Mouse (Mus musculus): ENCODE results near the gene Exog. TPM values are rescaled to one million over a fixed set of nuclear protein-coding genes. Genes with fewer than 3 reads are reported as not detected.

The Exog gene
- polyA plus RNA-seq, 1 experiment from 2014 or later = 9.7 TPM

- H3K9ac ChIP-seq (ENCODE audit: low read length) = no peak overlapping the region
- H3K4me2 ChIP-seq (ENCODE audit: low read length) = no peak overlapping the region
- no peak overlapping the region for H3K27ac ChIP-seq (replicated peaks in 1 of 2; ENCODE audit: control insufficient read depth in 1 of 2, insufficient read depth in 1 of 2, low read depth in 2 of 2, low read length in 2 of 2)
- H3K36me3 ChIP-seq (ENCODE audit: control insufficient read depth, insufficient read depth, low read length) = peaks cover 31% of the 10 kb centered on the region
- H3K27me3 ChIP-seq (ENCODE audit: control insufficient read depth, insufficient read depth, low read length) = 0 out of 2 replicates have a peak, but pooled peaks cover under 1% of the 10 kb centered on the region
- H3K4me3 ChIP-seq (ENCODE audit: control insufficient read depth in 1 of 2, insufficient read depth in 1 of 2, low read depth in 1 of 2, low read length in 2 of 2) = no peak overlapping the region
- 57% methylated on average over 6 of the region's 6 CpGs for WGBS
- H3K4me1 ChIP-seq (ENCODE audit: control insufficient read depth in 2 of 2, insufficient read depth in 2 of 2, low read length in 2 of 2) = peaks cover 0 to 2% of the 10 kb centered on the region in 2 experiments; a peak in 2 of 4 replicates
- peaks cover 5% of the 10 kb centered on the region for H3K9me3 ChIP-seq (ENCODE audit: control insufficient read depth, low read length)
- no peak for ATAC-seq (ENCODE audit: insufficient number of reproducible peaks, insufficient read depth, low FRiP score, low read depth)
Measured at GRCm38 (mm10) chr9:119510902-119511301, 66.2 kb downstream of the Exog start.

GRCm38 (mm10) chr9:119512993-119513392 is 68.2 kb downstream of the Exog start:
- Histone ChIP-seq H3K9me3 (ENCODE audit: control insufficient read depth, low read length) (no peaks in the 10 kb centered on the region), H3K4me1 (ENCODE audit: control insufficient read depth in 2 of 2, insufficient read depth in 2 of 2, low read length in 2 of 2) (peaks cover 10 to 16% of the 10 kb centered on the region in 2 experiments; a peak in 3 of 4 replicates), H3K4me3 (ENCODE audit: control insufficient read depth in 1 of 2, insufficient read depth in 1 of 2, low read depth in 1 of 2, low read length in 2 of 2) (no peak overlapping the region), H3K36me3 (ENCODE audit: control insufficient read depth, insufficient read depth, low read length) (peaks cover 22% of the 10 kb centered on the region), H3K4me2 (ENCODE audit: low read length) (no peak overlapping the region), H3K9ac (ENCODE audit: low read length) (no peak overlapping the region), H3K27me3 (ENCODE audit: control insufficient read depth, insufficient read depth, low read length) (peaks cover 9% of the 10 kb centered on the region; the same call in 1 of the 2 replicates), H3K27ac (replicated peaks in 1 of 2; ENCODE audit: control insufficient read depth in 1 of 2, insufficient read depth in 1 of 2, low read depth in 2 of 2, low read length in 2 of 2) (no peak overlapping the region)
- ATAC-seq (ENCODE audit: insufficient number of reproducible peaks, insufficient read depth, low FRiP score, low read depth) = no peak
- 85% methylated on average over 9 of the region's 9 CpGs for WGBS

- no peak overlapping the region for H3K4me3 ChIP-seq (ENCODE audit: control insufficient read depth in 1 of 2, insufficient read depth in 1 of 2, low read depth in 1 of 2, low read length in 2 of 2)
- H3K4me2 ChIP-seq (ENCODE audit: low read length) = no peak overlapping the region
- peaks cover 9% of the 10 kb centered on the region; the same call in 1 of the 2 replicates for H3K27me3 ChIP-seq (ENCODE audit: control insufficient read depth, insufficient read depth, low read length)
- peaks cover 21% of the 10 kb centered on the region for H3K36me3 ChIP-seq (ENCODE audit: control insufficient read depth, insufficient read depth, low read length)
- no peaks in the 10 kb centered on the region for H3K9me3 ChIP-seq (ENCODE audit: control insufficient read depth, low read length)
- H3K9ac ChIP-seq (ENCODE audit: low read length) = no peak overlapping the region
- no peak overlapping the region for H3K27ac ChIP-seq (replicated peaks in 1 of 2; ENCODE audit: control insufficient read depth in 1 of 2, insufficient read depth in 1 of 2, low read depth in 2 of 2, low read length in 2 of 2)
- no peak for ATAC-seq (ENCODE audit: insufficient number of reproducible peaks, insufficient read depth, low FRiP score, low read depth)
- H3K4me1 ChIP-seq (ENCODE audit: control insufficient read depth in 2 of 2, insufficient read depth in 2 of 2, low read length in 2 of 2) = peaks cover 11 to 23% of the 10 kb centered on the region in 2 experiments; a peak in 3 of 4 replicates
- whole genome bisulfite sequencing = 76% methylated on average over 8 of the region's 8 CpGs
Measured at GRCm38 (mm10) chr9:119513816-119514215, 69.1 kb downstream of the Exog start.

GRCm38 (mm10) chr9:119514986-119515385 is 70.2 kb downstream of the Exog start:
- Histone ChIP-seq H3K4me3 (ENCODE audit: control insufficient read depth in 1 of 2, insufficient read depth in 1 of 2, low read depth in 1 of 2, low read length in 2 of 2) (no peak overlapping the region), H3K36me3 (ENCODE audit: control insufficient read depth, insufficient read depth, low read length) (peaks cover 22% of the 10 kb centered on the region), H3K27ac (replicated peaks in 1 of 2; ENCODE audit: control insufficient read depth in 1 of 2, insufficient read depth in 1 of 2, low read depth in 2 of 2, low read length in 2 of 2) (no peak overlapping the region), H3K9ac (ENCODE audit: low read length) (no peak overlapping the region), H3K27me3 (ENCODE audit: control insufficient read depth, insufficient read depth, low read length) (peaks cover 9% of the 10 kb centered on the region; the same call in 1 of the 2 replicates), H3K9me3 (ENCODE audit: control insufficient read depth, low read length) (no peaks in the 10 kb centered on the region), H3K4me1 (ENCODE audit: control insufficient read depth in 2 of 2, insufficient read depth in 2 of 2, low read length in 2 of 2) (peaks cover 11 to 26% of the 10 kb centered on the region in 2 experiments; a peak in 3 of 4 replicates), H3K4me2 (ENCODE audit: low read length) (no peak overlapping the region)
- 76% methylated on average over 8 of the region's 8 CpGs for WGBS
- ATAC-seq (ENCODE audit: insufficient number of reproducible peaks, insufficient read depth, low FRiP score, low read depth) = no peak

Other genes with a start within 250 kb of the Exog start
- gene Slc22a13, start 235.8 kb upstream of the Exog start, polyA plus RNA-seq (2014; fragmentation: Nextera tagmentation; extraction: Ambion mirVana) = not detected in 2 replicates
- 10.2 and 11.7 TPM in 2 replicates for gene Oxsr1, start 122.5 kb upstream of the Exog start, polyA plus RNA-seq (2014; fragmentation: Nextera tagmentation; extraction: Ambion mirVana)
- 78.3 and 81.6 TPM in 2 replicates for gene Acaa1a, start 105.3 kb upstream of the Exog start, polyA plus RNA-seq (2014; fragmentation: Nextera tagmentation; extraction: Ambion mirVana)
- gene Myd88, start 103.5 kb upstream of the Exog start, polyA plus RNA-seq (2014; fragmentation: Nextera tagmentation; extraction: Ambion mirVana) = 13.2 and 14.9 TPM in 2 replicates
- 1.2 and 2.0 TPM in 2 replicates for gene Xylb, start 87.6 kb upstream of the Exog start, polyA plus RNA-seq (2014; fragmentation: Nextera tagmentation; extraction: Ambion mirVana)
- not detected in 2 replicates for gene Slc22a14, start 79.4 kb upstream of the Exog start, polyA plus RNA-seq (2014; fragmentation: Nextera tagmentation; extraction: Ambion mirVana)
- gene Acvr2b, start 42.8 kb upstream of the Exog start, polyA plus RNA-seq (2014; fragmentation: Nextera tagmentation; extraction: Ambion mirVana) = 18.5 and 21.6 TPM in 2 replicates
- 7.9 and 10.0 TPM in 2 replicates for gene Scn5a, start 134.1 kb downstream of the Exog start, polyA plus RNA-seq (2014; fragmentation: Nextera tagmentation; extraction: Ambion mirVana)

Measured in heart, embryonic 14.5 days (tissue).